Mouse (Mus musculus) neutrophil, adult 83 days (primary cell): ENCODE results near the gene Psg28. TPM values are rescaled to one million over a fixed set of nuclear protein-coding genes. Genes with fewer than 3 reads are reported as not detected.

Experiments used
- total RNA-seq, 2 experiments: library from RNA; stranded (reverse); gene quantifications; one replicate each; pipeline ENCODE4 v1.2.4; 2023

Psg28 gene
- total RNA-seq = not detected

DNA sequence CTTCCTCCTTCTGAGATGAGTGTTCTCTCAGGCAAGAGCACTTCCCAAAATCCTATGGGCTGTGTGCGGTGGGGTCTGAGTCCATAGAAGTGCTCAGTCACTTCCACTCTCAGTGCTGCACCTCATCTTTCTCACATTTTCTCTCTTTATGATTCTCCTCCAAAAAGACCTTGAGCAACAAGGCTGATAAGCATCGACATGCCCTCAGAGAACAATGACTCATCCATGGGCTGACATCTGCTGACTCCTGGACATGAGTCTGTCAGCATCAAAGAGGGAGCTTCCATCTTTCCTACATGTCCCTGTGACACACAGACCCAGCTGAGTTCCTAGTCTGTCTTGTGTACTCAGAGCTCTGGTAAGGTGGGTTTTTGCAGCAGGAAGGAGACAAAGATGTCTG lies at the start of gene Psg28:
Psg28 (minus strand) TSS at position 101 of the 400 bp plus-strand sequence.

Other genes starting within 250 kb of the Psg28 start
- gene Mill1, start 186.7 kb downstream of the Psg28 start, total RNA-seq = not detected
- gene Psg18, start 77.0 kb downstream of the Psg28 start, total RNA-seq = not detected
- not detected for gene Psg26, start 52.1 kb upstream of the Psg28 start, total RNA-seq
- gene Psg25, start 100.2 kb upstream of the Psg28 start, total RNA-seq = not detected
- gene Psg27, start 135.3 kb upstream of the Psg28 start, total RNA-seq = not detected
- gene Psg23, start 184.5 kb upstream of the Psg28 start, total RNA-seq = not detected
- not detected for gene Psg21, start 224.7 kb upstream of the Psg28 start, total RNA-seq